Mouse (Mus musculus) liver, adult 2 months (tissue): ENCODE measurements around the gene Cyb5d1. TPM values are rescaled to one million over a fixed set of nuclear protein-coding genes. Genes with fewer than 3 reads are reported as not detected.

Source experiments
- DNase-seq: peaks from one replicate; pipeline ENCODE4 v3.0.0-alpha.2; 2011; ENCODE audit warnings: low read depth, low spot score; ENCODE audit errors: extremely low read depth
- H3K27ac ChIP-seq: fragments of 200-500 bp; replicated peaks from 2 replicates; pipeline ENCODE4 v1.5.1; 2012; ENCODE audit warnings: low read depth, mild to moderate bottlenecking, control low read depth, inconsistent platforms, low read length; ENCODE audit not compliant: insufficient read depth
- H3K27me3 ChIP-seq: fragments of 200-500 bp; 2 replicates; pipeline ENCODE4 v1.6.1; 2012; ENCODE audit warnings: mild to moderate bottlenecking, moderate library complexity, low read length, inconsistent platforms; ENCODE audit not compliant: control insufficient read depth, insufficient read depth
- H3K36me3 ChIP-seq: fragments of 200-500 bp; 2 replicates; pipeline ENCODE4 v1.6.1; 2012; ENCODE audit warnings: low read length, inconsistent platforms; ENCODE audit not compliant: control insufficient read depth, insufficient read depth
- H3K4me1 ChIP-seq: fragments of 200-500 bp; 2 replicates; pipeline ENCODE4 v1.6.1; 2011; ENCODE audit warnings: low read length; ENCODE audit not compliant: control insufficient read depth, insufficient read depth
- H3K4me3 ChIP-seq: fragments of 200-500 bp; 2 replicates; pipeline ENCODE4 v1.5.1; 2011; ENCODE audit warnings: low read depth, mild to moderate bottlenecking, control low read depth, low read length, moderate library complexity; ENCODE audit not compliant: insufficient read depth
- H3K79me2 ChIP-seq: fragments of 200-500 bp; 2 replicates; pipeline ENCODE4 v1.6.1; 2012; ENCODE audit warnings: inconsistent platforms, mild to moderate bottlenecking, low read length, moderate library complexity; ENCODE audit not compliant: control insufficient read depth, insufficient read depth
- H3K9ac ChIP-seq: fragments of 200-500 bp; 2 replicates; pipeline ENCODE4 v1.6.1; 2012; ENCODE audit warnings: low read depth, mild to moderate bottlenecking, control low read depth, inconsistent platforms, low read length
- CTCF ChIP-seq: fragments of 200-500 bp; IDR thresholded peaks from 2 replicates; pipeline ENCODE4 v1.5.1; 2011; ENCODE audit warnings: low read depth, low read length, control low read depth
- POLR2A ChIP-seq: fragments of 200-500 bp; IDR thresholded peaks from 2 replicates; pipeline ENCODE4 v1.6.1; 2011; ENCODE audit warnings: low read length, control low read depth; ENCODE audit not compliant: insufficient read depth; ENCODE audit errors: extremely low read depth
- WGBS: fragments of 180-500 bp; shearing (Covaris S2); methylation state at CpG from one replicate; pipeline ENCODE4 v1.1.7; 2018; 5-methylcytosine and 5-hydroxymethylcytosine counted together
- polyA plus RNA-seq: library from polyadenylated mRNA; depleted of rRNA; stranded (reverse); fragments of >200 nt; gene quantifications from 2 replicates; pipeline ENCODE4 v1.2.3, GENCODE M21; 2012; rRNA removed
- total RNA-seq: library from RNA; depleted of rRNA; stranded (reverse); fragments of >200 nt; gene quantifications from 2 replicates; pipeline ENCODE4 v1.2.3, GENCODE M21; 2014; rRNA removed

Cyb5d1 gene
- total and polyA plus RNA-seq, 2 experiments = 21.1 to 40.7 TPM

- Histone ChIP-seq H3K27ac (no peak overlapping the region), H3K4me3 (no peak overlapping the region), H3K9ac (no peak overlapping the region), H3K4me1 (no peaks in the 10 kb centered on the region), H3K79me2 (no peaks in the 10 kb centered on the region), H3K36me3 (peaks cover 77% of the 10 kb centered on the region), H3K27me3 (no peaks in the 10 kb centered on the region)
- 98% methylated on average over 5 of the region's 5 CpGs for WGBS
- TF ChIP-seq CTCF = no peak
- no peak for DNase-seq
Observed at GRCm38 (mm10) chr11:69356544-69356943, 38.9 kb downstream of the Cyb5d1 start.

GRCm38 (mm10) chr11:69346441-69346840, 49.0 kb downstream of the Cyb5d1 start:
- no peaks in the 10 kb centered on the region for H3K27me3 ChIP-seq
- TF ChIP-seq POLR2A (no peak), CTCF (no peak)
- H3K27ac ChIP-seq = no peak overlapping the region
- H3K36me3 ChIP-seq = peaks cover 52% of the 10 kb centered on the region
- no peaks in the 10 kb centered on the region for H3K4me1 ChIP-seq
- DNase-seq = no peak
- H3K4me3 ChIP-seq = no peak overlapping the region
- no peaks in the 10 kb centered on the region for H3K79me2 ChIP-seq
- WGBS = 90% methylated on average over 24 of the region's 26 CpGs
- no peak overlapping the region for H3K9ac ChIP-seq

Other genes starting within 250 kb of the Cyb5d1 start
- not detected in 2 replicates for gene Alox12b, start 238.6 kb downstream of the Cyb5d1 start, total RNA-seq
- not detected in 2 replicates for gene Alox12b, start 238.6 kb downstream of the Cyb5d1 start, polyA plus RNA-seq
- not detected in 2 replicates for gene Alox8, start 197.8 kb downstream of the Cyb5d1 start, total RNA-seq
- gene Alox8, start 197.8 kb downstream of the Cyb5d1 start, polyA plus RNA-seq = not detected in 2 replicates
- not detected in 2 replicates for gene Gucy2e, start 158.6 kb downstream of the Cyb5d1 start, total RNA-seq
- not detected in 2 replicates for gene Gucy2e, start 158.6 kb downstream of the Cyb5d1 start, polyA plus RNA-seq
- 2.5 and 3.0 TPM in 2 replicates for gene Cntrob, start 71.9 kb downstream of the Cyb5d1 start, total RNA-seq
- 3.0 and 3.9 TPM in 2 replicates for gene Cntrob, start 71.9 kb downstream of the Cyb5d1 start, polyA plus RNA-seq
- gene Trappc1, start 71.7 kb downstream of the Cyb5d1 start, total RNA-seq = 37.5 and 40.9 TPM in 2 replicates
- 35.1 and 38.3 TPM in 2 replicates for gene Trappc1, start 71.7 kb downstream of the Cyb5d1 start, polyA plus RNA-seq
- 0.13 and 0.28 TPM in 2 replicates for gene Kcnab3, start 69.4 kb downstream of the Cyb5d1 start, total RNA-seq
- 0.50 and 0.84 TPM in 2 replicates for gene Kcnab3, start 69.4 kb downstream of the Cyb5d1 start, polyA plus RNA-seq
- gene Rnf227, start 55.2 kb downstream of the Cyb5d1 start, total RNA-seq = 0.55 and 0.67 TPM in 2 replicates
- 0.35 and 0.41 TPM in 2 replicates for gene Rnf227, start 55.2 kb downstream of the Cyb5d1 start, polyA plus RNA-seq
- gene Chd3, start 26.2 kb downstream of the Cyb5d1 start, total RNA-seq = 45.2 and 57.5 TPM in 2 replicates
- gene Chd3, start 26.2 kb downstream of the Cyb5d1 start, polyA plus RNA-seq = 55.2 and 80.2 TPM in 2 replicates
- 86.6 and 91.5 TPM in 2 replicates for gene Naa38, start 144 bp downstream of the Cyb5d1 start, total RNA-seq
- 133 and 150 TPM in 2 replicates for gene Naa38, start 144 bp downstream of the Cyb5d1 start, polyA plus RNA-seq
- 1.3 and 1.7 TPM in 2 replicates for gene Tmem88, start 2.6 kb upstream of the Cyb5d1 start, total RNA-seq
- 6.7 and 8.5 TPM in 2 replicates for gene Tmem88, start 2.6 kb upstream of the Cyb5d1 start, polyA plus RNA-seq
- 1.6 and 2.3 TPM in 2 replicates for gene Kdm6b, start 18.0 kb upstream of the Cyb5d1 start, total RNA-seq
- gene Kdm6b, start 18.0 kb upstream of the Cyb5d1 start, polyA plus RNA-seq = 4.2 and 4.6 TPM in 2 replicates
- gene Dnah2, start 153.5 kb upstream of the Cyb5d1 start, total RNA-seq = under 0.01 and 0.09 TPM in 2 replicates
- gene Dnah2, start 153.5 kb upstream of the Cyb5d1 start, polyA plus RNA-seq = 0.02 TPM in 2 replicates
- gene Efnb3, start 164.6 kb upstream of the Cyb5d1 start, total RNA-seq = under 0.01 TPM in 1 of 2 replicates, not detected in the other
- 0.11 and 0.17 TPM in 2 replicates for gene Efnb3, start 164.6 kb upstream of the Cyb5d1 start, polyA plus RNA-seq
- gene Wrap53, start 184.6 kb upstream of the Cyb5d1 start, total RNA-seq = 5.6 and 6.4 TPM in 2 replicates
- 10.7 and 11.2 TPM in 2 replicates for gene Wrap53, start 184.6 kb upstream of the Cyb5d1 start, polyA plus RNA-seq
- 3.7 and 6.2 TPM in 2 replicates for gene Trp53, start 184.7 kb upstream of the Cyb5d1 start, total RNA-seq
- gene Trp53, start 184.7 kb upstream of the Cyb5d1 start, polyA plus RNA-seq = 23.5 and 35.4 TPM in 2 replicates
- 0.18 and 0.20 TPM in 2 replicates for gene Atp1b2, start 210.3 kb upstream of the Cyb5d1 start, total RNA-seq
- 0.40 and 0.46 TPM in 2 replicates for gene Atp1b2, start 210.3 kb upstream of the Cyb5d1 start, polyA plus RNA-seq
- gene Shbg, start 222.3 kb upstream of the Cyb5d1 start, total RNA-seq = not detected in 2 replicates
- gene Shbg, start 222.3 kb upstream of the Cyb5d1 start, polyA plus RNA-seq = 0.18 TPM in 1 of 2 replicates, not detected in the other
- gene Sat2, start 226.4 kb upstream of the Cyb5d1 start, total RNA-seq = 12.3 and 19.4 TPM in 2 replicates
- 10.8 and 12.8 TPM in 2 replicates for gene Sat2, start 226.4 kb upstream of the Cyb5d1 start, polyA plus RNA-seq
- gene Fxr2, start 237.4 kb upstream of the Cyb5d1 start, total RNA-seq = 18.1 and 19.9 TPM in 2 replicates
- gene Fxr2, start 237.4 kb upstream of the Cyb5d1 start, polyA plus RNA-seq = 24.2 and 33.9 TPM in 2 replicates